Mouse (Mus musculus) cerebellum, adult 9-11 months (tissue): ENCODE measurements at regions not wholly inside any gene's neighbourhood (a gene's known extent, or its start where the extent isn't known, plus 50 kb on each side); places are given as distances from the start of the nearest gene placed in this dataset.

Experiments used
- DNase-seq: peaks from one replicate; pipeline ENCODE4 v3.0.0; 2022

DNA sequence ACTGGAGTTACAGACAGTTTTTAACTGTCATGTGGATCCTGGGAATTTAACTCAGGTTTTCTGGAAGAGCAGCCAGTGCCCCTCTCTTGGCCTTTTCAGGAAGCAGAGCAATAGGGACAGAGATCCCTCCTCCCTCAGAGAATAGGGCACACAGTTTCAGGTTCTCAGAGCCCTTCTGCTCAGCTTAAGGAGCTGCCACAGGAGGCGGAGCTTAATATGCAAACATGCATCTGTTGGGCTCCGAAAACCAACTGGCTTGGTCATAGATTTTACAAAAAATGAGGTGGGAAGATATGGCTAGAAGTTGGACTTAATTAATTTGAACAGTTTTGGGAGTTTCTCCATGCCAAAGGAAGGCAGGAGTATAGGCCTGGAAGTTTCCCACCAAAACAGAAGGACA, 61.9 kb upstream of the Znrf2 start:
- DNase-seq: no peak

DNA sequence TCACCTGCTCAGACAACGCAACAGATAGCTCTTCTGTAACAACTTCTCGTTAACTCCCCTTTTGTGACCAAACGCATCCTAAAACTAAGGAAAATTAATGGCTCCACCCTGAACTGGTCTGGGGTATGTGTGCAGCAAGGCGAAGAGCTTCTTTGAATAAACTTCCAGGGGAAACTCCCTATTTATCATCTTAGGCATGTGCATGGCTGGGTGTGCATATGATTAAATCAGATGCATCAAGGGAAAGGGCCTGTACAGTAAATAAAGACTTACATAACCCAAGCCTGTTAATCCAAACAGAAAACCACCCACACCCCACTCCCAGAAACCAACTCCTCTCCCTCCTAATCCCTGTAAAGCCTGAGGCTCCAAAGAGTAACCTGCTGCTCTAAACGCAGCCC, 59.2 kb upstream of the Znrf2 start:
- DNase-seq: no peak

DNA sequence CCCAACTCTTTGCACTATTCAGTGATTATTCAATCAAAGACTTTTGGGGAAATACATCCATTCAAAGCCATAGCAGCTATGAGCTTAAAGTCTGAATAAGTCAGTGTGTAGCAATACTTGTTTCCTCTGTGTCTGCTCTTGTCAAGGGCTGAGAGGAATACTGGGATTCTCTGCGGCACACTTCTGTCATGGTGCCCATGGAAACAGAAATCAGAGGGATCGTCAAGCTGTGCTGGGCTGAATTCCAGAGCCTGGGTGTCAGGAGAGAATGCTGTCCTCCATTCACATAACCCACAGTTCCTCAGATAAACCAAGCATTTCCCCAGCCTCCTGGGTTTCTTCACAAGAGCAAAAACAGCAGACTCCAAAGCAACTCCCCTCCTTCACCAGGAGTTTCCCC, 58.6 kb upstream of the Znrf2 start:
- peak; percentile 53 for DNase-seq

DNA sequence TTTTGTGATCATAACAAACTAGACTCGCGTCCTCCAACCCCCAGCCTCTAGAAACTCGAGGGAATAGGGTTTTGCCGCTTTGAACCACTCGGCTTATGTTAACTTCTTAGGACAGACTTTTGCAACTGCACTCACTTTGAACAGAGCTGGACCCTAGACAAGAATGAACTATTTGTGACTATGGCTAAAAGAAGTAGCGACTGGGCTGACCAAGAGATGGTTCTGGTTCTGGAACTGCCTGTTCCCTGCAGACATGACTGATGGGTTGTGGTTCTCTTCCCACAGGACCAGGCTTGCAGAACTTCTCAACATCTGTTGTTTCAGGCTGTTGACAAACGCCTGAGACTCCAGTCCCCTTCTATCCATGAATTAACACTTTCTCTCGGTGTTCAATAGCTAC, 57.5 kb upstream of the Znrf2 start:
- no peak for DNase-seq

DNA sequence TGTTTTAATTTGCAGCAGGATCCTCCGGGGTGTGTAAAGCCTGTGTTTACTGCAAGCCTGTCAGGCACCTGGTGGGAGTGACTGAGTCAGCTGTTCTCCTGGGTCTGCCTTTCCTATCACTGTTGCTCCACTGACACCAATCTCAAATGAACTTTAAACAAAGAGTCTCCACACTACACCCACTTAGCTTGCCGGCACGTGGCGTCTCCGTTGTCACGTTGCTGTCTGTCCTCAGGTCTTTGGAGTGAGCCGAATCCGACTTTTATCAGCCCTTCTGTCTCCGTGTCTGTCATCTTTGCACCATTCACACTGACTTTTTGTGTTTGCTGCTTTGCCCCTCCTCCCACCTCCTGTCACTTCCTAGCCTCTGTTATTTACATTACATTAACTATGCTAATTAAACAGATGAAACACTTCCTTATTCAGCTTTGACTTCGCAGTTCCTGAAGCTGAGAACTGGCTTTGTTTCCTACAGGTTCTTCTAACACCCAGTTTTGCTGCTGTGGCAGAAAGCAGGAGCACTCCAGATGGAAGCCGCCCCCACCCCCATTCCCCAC, 56.7 kb upstream of the Znrf2 start:
- DNase-seq: no peak

DNA sequence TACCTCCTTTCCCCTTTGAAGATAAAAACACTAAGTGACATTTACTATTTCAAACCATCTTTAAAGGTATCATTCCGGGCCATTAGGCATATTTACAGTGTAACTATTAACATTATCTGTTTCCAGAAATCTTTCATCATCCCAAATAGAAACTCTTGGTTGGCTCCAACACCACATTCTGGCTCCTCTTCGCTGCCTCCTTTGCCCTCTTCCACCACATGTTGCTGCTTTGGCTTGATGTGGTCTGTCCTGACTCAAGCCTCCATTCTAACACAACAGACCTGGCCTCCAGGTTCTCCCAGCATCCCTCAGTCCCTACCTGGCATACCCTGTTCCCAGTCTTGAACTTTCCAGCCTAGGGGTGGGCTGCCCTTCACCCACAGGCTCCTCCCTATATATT, 56.2 kb upstream of the Znrf2 start:
- DNase-seq: no peak

DNA sequence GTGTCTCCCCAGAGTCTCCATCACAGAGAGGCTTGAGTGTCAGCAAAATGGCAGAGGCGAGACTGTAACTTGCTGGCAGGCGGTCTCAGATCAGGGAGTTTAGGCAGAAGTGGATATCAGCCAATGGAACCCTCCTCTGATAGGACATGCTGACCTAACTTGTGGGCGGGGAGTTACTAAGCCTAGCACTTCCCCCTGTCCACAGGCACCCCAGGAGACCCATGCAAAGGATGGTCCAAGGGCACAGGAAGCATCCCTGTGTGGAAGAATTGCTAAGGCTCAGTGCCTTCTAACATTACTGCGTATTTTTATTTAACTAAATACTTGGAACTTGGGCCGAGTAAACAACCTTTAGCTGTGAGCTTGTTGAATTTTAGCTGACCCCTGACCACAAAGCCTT, 54.7 kb upstream of the Znrf2 start:
- no peak for DNase-seq

DNA sequence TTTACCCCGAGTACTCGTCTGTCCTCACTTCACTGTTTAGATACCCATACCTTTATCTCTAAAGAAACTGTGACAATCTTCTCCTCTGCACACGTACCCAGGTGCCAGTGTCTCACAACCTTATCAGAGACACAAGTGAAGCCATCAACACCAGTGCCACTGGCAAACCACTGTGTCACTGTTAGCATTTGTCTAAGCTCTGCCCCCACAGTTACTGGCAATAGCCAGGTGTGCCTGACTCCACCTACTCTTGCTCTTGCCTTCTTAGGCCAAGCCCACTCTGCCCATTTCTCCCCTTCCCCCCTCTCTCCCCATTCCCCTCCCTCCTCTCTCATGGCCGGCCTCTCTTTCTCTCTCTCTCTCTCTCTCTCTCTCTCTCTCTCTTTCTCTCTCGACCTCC, 54.2 kb upstream of the Znrf2 start:
- no peak for DNase-seq

DNA sequence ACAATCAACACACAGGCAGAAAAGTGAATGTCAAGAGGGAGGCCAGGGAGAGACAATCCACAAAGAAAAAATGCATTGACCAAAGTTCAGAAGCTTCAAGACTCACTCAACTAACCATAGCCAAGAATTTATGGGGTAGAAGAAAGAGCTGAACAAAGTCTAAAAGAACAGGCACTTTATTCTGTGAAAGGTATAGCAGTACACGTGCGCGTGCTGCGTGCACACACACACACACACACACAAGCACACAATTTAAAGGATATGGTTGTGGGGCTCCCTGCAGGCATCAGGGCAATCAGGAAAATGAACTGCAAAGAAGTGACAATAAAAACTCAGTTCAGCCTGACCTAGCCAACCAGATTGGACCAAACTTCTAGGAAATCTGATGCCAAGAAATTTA, 53.0 kb upstream of the Znrf2 start:
- no peak for DNase-seq

DNA sequence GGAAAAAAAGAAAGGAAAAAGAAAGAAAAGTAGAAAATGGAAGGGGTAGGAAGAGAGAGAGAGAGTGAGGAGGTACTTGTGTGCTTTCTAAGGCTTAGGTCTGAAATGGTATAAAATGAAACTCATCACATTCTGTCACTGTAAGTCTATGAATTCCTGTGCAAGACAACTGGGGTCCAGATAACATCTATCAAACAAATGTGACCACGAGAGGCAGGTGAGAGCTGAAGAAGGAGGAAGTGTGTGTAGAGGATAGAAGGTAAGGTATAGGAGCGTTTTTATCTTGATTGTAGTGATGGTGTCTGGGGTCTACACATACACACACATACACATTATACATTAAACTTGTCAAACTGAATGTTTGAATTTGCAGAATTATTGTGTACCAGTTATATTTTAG, 51.0 kb upstream of the Znrf2 start:
- no peak for DNase-seq

DNA sequence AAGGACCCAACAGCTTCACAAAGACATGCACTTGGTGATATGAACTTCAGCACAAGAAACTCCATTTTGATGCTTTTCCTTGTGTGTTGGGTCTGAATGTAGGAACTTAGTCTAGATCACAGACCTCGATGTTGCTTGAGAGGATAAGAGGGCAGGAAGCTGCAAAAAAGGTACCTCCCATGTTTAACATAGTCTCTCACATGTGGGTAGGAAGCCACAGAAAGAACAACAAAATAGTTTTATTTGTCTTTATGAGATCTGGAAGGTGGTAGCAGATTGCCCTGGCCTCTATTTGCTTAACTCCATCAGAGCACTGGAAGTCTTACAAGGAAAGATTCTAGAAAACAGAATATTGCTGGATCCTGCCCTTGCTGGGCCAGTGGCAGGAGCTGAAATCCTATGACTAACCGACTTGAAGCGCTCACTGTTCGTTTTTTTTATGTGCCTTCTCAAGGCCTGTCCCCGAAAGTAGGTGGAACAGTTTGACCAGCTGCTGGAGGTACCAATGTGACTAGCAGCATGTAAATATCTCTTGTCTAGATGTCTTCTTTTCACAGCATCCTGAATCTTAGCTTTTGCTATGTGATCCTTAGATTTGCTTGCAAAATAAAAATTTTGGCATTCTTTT, 50.1 kb upstream of the Znrf2 start:
- DNase-seq: no peak
